Mouse (Mus musculus) liver, adult 2 months (tissue): ENCODE measurements around the gene Tmie. TPM values are rescaled to one million over a fixed set of nuclear protein-coding genes. Genes with fewer than 3 reads are reported as not detected.

Experiments
- DNase-seq: peaks from one replicate; pipeline ENCODE4 v3.0.0-alpha.2; 2011; ENCODE audit warnings: low read depth, low spot score; ENCODE audit errors: extremely low read depth
- H3K27ac ChIP-seq: fragments of 200-500 bp; replicated peaks from 2 replicates; pipeline ENCODE4 v1.5.1; 2012; ENCODE audit warnings: low read depth, mild to moderate bottlenecking, control low read depth, inconsistent platforms, low read length; ENCODE audit not compliant: insufficient read depth
- H3K27me3 ChIP-seq: fragments of 200-500 bp; 2 replicates; pipeline ENCODE4 v1.6.1; 2012; ENCODE audit warnings: mild to moderate bottlenecking, moderate library complexity, low read length, inconsistent platforms; ENCODE audit not compliant: control insufficient read depth, insufficient read depth
- H3K36me3 ChIP-seq: fragments of 200-500 bp; 2 replicates; pipeline ENCODE4 v1.6.1; 2012; ENCODE audit warnings: low read length, inconsistent platforms; ENCODE audit not compliant: control insufficient read depth, insufficient read depth
- H3K4me1 ChIP-seq: fragments of 200-500 bp; 2 replicates; pipeline ENCODE4 v1.6.1; 2011; ENCODE audit warnings: low read length; ENCODE audit not compliant: control insufficient read depth, insufficient read depth
- H3K4me3 ChIP-seq: fragments of 200-500 bp; 2 replicates; pipeline ENCODE4 v1.5.1; 2011; ENCODE audit warnings: low read depth, mild to moderate bottlenecking, control low read depth, low read length, moderate library complexity; ENCODE audit not compliant: insufficient read depth
- H3K79me2 ChIP-seq: fragments of 200-500 bp; 2 replicates; pipeline ENCODE4 v1.6.1; 2012; ENCODE audit warnings: inconsistent platforms, mild to moderate bottlenecking, low read length, moderate library complexity; ENCODE audit not compliant: control insufficient read depth, insufficient read depth
- H3K9ac ChIP-seq: fragments of 200-500 bp; 2 replicates; pipeline ENCODE4 v1.6.1; 2012; ENCODE audit warnings: low read depth, mild to moderate bottlenecking, control low read depth, inconsistent platforms, low read length
- CTCF ChIP-seq: fragments of 200-500 bp; IDR thresholded peaks from 2 replicates; pipeline ENCODE4 v1.5.1; 2011; ENCODE audit warnings: low read depth, low read length, control low read depth
- POLR2A ChIP-seq: fragments of 200-500 bp; IDR thresholded peaks from 2 replicates; pipeline ENCODE4 v1.6.1; 2011; ENCODE audit warnings: low read length, control low read depth; ENCODE audit not compliant: insufficient read depth; ENCODE audit errors: extremely low read depth
- WGBS: fragments of 180-500 bp; shearing (Covaris S2); methylation state at CpG from one replicate; pipeline ENCODE4 v1.1.7; 2018; 5-methylcytosine and 5-hydroxymethylcytosine counted together
- polyA plus RNA-seq: library from polyadenylated mRNA; depleted of rRNA; stranded (reverse); fragments of >200 nt; gene quantifications from 2 replicates; pipeline ENCODE4 v1.2.3, GENCODE M21; 2012
- total RNA-seq: library from RNA; depleted of rRNA; stranded (reverse); fragments of >200 nt; gene quantifications from 2 replicates; pipeline ENCODE4 v1.2.3, GENCODE M21; 2014

Tmie gene
- total and polyA plus RNA-seq, 2 experiments = 5.5 to 13.1 TPM

DNA sequence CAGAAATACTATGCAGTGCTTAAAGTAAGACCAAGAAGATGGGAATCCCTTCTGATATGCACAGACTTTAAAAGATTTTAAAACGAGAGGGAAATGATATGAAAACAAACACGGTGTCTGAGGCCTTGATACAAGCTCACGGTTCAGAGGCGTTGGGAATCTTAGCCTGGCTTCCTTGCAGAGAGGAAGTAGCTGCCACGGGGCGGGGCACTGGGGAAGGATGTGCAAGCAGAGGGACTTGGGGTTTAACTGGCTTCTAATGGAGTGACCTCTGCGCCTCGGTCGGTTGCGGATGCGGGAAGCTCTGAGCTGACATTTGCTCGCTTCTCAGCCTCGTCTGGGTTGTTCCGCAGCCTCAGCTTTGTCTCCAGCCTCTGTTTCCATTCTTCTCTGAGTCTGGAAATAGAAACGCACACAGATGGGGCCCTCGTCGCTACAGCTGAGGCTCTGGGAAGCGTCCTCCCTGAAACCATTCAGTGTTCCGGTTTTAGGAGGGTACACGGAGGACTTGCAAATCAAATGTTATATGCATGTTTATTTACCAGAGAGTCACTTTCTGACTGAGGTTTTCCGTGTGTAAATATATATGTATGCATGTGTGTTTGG lies 34.8 kb upstream of the Tmie start:
- Histone ChIP-seq H3K4me1 (no peaks in the 10 kb centered on the region), H3K36me3 (no peaks in the 10 kb centered on the region), H3K9ac (no peak overlapping the region), H3K27ac (no peak overlapping the region), H3K4me3 (no peak overlapping the region), H3K27me3 (no peaks in the 10 kb centered on the region), H3K79me2 (no peaks in the 10 kb centered on the region)
- 65% methylated on average over 21 of the region's 21 CpGs for WGBS
- DNase-seq = no peak
- no peak for TF ChIP-seq CTCF
- TF ChIP-seq POLR2A = no peak

DNA sequence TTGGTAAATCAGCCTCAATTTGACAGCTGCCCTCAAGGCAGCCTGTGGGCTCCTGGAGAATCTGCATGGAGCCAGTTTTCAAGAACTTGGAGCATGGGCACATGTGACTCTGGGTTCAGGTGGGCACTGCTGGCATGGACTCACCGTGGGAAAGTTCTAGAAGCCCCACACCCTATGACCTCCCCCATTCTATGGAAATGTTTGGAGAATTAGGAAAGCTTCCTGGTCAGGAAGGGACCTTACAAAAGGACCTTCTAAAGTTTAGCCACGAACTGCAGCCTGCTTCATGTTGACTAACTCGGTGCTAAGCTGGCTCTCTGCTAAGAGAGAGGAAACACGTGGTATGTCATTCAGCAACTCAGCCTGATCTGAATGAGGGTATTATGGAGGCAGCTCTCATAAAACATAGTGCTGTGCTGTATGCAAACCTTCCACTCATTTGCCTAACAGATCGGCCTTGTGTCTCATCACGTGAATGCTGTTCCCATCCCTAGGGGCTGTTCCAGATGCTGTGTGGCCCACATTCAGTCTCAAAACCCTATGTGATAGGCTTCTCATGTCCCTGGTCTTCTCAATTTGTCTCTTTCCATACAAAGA lies 29.6 kb upstream of the Tmie start:
- no peak overlapping the region for H3K4me3 ChIP-seq
- no peak overlapping the region for H3K9ac ChIP-seq
- H3K79me2 ChIP-seq = no peaks in the 10 kb centered on the region
- no peaks in the 10 kb centered on the region for H3K36me3 ChIP-seq
- no peak overlapping the region for H3K27ac ChIP-seq
- no peak for TF ChIP-seq POLR2A
- TF ChIP-seq CTCF = no peak
- 81% methylated on average over 6 of the region's 6 CpGs for WGBS
- H3K27me3 ChIP-seq = no peaks in the 10 kb centered on the region
- H3K4me1 ChIP-seq = no peaks in the 10 kb centered on the region
- DNase-seq = no peak

DNA sequence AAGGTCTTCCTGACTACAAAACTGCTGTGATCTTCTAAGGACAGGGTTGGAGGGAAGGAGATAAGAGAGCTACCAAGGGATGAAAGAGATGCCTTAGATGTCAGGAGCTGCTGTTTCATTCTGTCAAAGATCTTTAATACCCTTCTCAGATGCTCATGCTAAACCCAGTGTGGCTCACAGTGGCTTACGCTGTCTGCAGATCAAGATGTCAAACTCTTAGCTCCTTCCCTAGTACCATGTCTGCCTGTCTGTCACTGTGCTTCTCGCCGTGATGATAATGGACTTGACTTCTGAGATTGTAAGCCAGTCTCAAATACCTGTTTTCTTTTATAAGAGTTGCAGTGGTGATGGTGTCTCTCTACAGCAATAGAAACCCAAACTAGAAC lies 28.7 kb upstream of the Tmie start:
- 94% methylated on average over 3 of the region's 3 CpGs for WGBS
- H3K4me1 ChIP-seq = no peaks in the 10 kb centered on the region
- H3K27ac ChIP-seq = no peak overlapping the region
- no peak overlapping the region for H3K9ac ChIP-seq
- no peak for TF ChIP-seq POLR2A
- TF ChIP-seq CTCF = no peak
- no peaks in the 10 kb centered on the region for H3K36me3 ChIP-seq
- no peaks in the 10 kb centered on the region for H3K79me2 ChIP-seq
- no peak overlapping the region for H3K4me3 ChIP-seq
- DNase-seq = no peak
- no peaks in the 10 kb centered on the region for H3K27me3 ChIP-seq

DNA sequence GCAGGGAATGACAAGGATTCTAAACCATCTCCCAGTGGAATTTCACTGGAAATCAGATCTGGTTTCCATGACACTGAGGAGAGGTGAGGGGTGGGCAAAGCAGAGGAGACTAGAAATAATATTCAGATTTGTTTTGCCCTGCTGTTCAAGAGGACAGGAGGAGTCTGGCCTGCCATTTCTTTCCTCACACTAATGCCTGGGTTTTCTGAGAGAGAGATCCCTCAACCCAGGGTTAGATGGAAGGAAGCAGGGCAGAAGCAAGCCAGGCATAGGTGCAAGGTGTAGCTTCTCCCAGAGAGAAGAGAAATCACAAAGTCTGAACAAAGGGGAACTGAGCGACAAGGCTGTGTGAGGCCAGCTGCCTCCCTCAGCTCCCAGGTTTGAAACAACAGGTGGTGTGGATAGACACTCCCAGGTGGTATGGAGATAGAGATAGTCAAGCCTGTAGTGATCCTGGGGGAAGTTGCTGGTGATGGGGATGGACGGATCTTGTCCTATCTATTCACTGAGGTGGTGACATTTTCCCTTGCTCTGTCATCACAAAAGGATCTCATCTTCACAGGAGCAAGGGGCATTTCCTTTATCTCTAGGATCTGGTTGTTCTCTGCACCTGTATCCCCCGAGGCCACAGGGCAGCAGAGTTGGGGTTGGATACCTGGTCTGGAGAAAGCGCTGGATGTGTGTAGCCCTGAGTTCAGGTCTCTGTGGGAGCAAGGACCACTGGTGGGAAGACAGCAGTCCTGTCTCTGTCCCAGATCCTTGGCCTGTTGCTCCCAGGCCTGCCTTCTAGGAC lies 28.1 kb upstream of the Tmie start:
- TF ChIP-seq POLR2A (no peak), CTCF (no peak)
- DNase-seq = no peak
- no peaks in the 10 kb centered on the region for H3K4me1 ChIP-seq
- no peak overlapping the region for H3K27ac ChIP-seq
- no peak overlapping the region for H3K4me3 ChIP-seq
- no peaks in the 10 kb centered on the region for H3K79me2 ChIP-seq
- H3K9ac ChIP-seq = no peak overlapping the region
- H3K27me3 ChIP-seq = no peaks in the 10 kb centered on the region
- no peaks in the 10 kb centered on the region for H3K36me3 ChIP-seq
- 78% methylated on average over 4 of the region's 4 CpGs for WGBS

DNA sequence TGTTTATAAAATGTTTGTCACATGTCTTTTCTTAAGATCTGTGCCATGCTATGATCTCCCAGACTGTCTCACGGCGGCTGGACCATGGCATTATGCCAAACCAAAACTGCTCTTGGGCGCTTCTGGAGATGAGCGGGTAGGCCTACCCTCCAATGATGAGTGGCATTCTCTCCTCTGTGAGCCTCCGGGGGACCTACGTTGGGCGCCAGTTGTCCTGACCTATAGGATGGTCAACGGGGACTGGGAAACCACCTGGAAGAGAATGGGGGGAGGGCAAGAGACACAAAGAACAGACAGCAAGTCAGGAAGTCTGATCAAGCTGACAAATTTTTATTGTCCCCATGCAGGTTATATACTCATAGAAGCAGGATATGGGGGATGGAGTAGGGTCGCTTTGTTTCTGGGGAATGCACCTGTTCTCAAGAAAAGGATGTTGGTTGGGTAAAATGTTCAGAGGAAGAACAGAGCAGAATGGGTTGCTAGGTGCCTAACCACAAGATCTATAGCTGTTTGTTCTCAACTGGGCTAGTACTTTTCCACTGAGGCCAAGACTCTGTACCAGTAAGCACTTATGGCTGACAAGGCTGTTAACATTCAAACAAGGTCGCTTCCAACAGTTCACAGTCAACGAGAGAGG lies 27.4 kb upstream of the Tmie start:
- no peaks in the 10 kb centered on the region for H3K79me2 ChIP-seq
- H3K4me1 ChIP-seq = no peaks in the 10 kb centered on the region
- TF ChIP-seq CTCF (no peak), POLR2A (no peak)
- no peak overlapping the region for H3K27ac ChIP-seq
- H3K27me3 ChIP-seq = no peaks in the 10 kb centered on the region
- no peak overlapping the region for H3K4me3 ChIP-seq
- WGBS = 94% methylated on average over 11 of the region's 11 CpGs
- H3K36me3 ChIP-seq = no peaks in the 10 kb centered on the region
- no peak overlapping the region for H3K9ac ChIP-seq
- no peak for DNase-seq
